Mouse (Mus musculus): ENCODE results near the gene Hemgn.

GRCm38 (mm10) chr4:46367487-46367959 lies 45.8 kb downstream of the Hemgn start:
- no peak for TF ChIP-seq POLR2A (IDR thresholded peaks at IDR 0.05; ENCODE audit: control insufficient read depth in 1 of 2, insufficient read depth in 1 of 2, low read depth in 1 of 2, low read length in 2 of 2, poor library complexity in 1 of 2)
- TF ChIP-seq TCF12 (IDR thresholded peaks at IDR 0.05; ENCODE audit: low read depth, low read length): no peak
- TF ChIP-seq MAZ (IDR thresholded peaks at IDR 0.05; ENCODE audit: low read depth, low read length): no peak
